Mouse (Mus musculus) thymus, adult 2 months (tissue): ENCODE measurements around the gene Gtpbp2.

Experiments used
- CTCF ChIP-seq: fragments of 200-500 bp; IDR thresholded peaks from 2 replicates; pipeline ENCODE4 v1.5.1; 2012; ENCODE audit warnings: mild to moderate bottlenecking, control low read depth, low read length, moderate library complexity, borderline replicate concordance; ENCODE audit not compliant: control insufficient read depth, poor library complexity, insufficient read depth; ENCODE audit errors: extremely low read depth
- POLR2A ChIP-seq: fragments of 200-500 bp; IDR thresholded peaks from 2 replicates; pipeline ENCODE4 v1.6.1; 2012; ENCODE audit warnings: mild to moderate bottlenecking, low read length, control low read depth, moderate library complexity; ENCODE audit not compliant: control insufficient read depth, poor library complexity, insufficient read depth; ENCODE audit errors: extremely low read depth

- TF ChIP-seq CTCF (no peak), POLR2A (no peak)
These were observed 7.5 kb downstream of the Gtpbp2 start for GRCm38 (mm10) chr17:46168318-46168717.
